Mouse (Mus musculus) natural killer cell, adult 2 months (primary cell): ENCODE data around the gene Trpt1.

Source experiments
- DNase-seq, 2 experiments: peaks; one replicate each; pipeline ENCODE4 v3.0.0; 2022; ENCODE audit warnings: low spot score in 2 of 2

Gene Trpt1

DNA sequence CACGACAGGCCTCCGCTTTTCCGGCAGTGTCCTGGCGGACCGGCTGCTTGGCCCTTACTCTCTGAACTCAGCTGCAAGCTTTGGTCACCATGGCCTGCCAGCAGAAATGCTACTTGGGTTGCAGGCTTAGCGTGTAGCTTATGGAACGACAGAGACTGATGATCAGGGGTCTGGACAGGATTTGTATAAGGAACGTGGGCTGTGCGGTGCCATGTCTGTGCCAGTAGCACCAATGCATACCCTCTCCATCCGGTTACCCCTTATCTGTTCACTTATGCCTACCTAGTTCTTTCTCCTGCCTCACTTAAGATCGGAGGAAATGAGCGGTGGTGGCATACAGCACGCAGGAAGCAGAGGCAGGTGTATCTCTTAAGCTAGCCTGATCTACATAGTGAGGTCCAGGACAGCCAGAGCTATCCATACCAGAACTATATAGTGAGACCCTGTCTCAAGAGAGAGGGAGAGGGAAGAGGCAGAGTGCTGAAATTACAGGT lies 44.8 kb downstream of the Trpt1 start:
- DNase-seq, result peak in 1 of 2 experiments; percentile 31

DNA sequence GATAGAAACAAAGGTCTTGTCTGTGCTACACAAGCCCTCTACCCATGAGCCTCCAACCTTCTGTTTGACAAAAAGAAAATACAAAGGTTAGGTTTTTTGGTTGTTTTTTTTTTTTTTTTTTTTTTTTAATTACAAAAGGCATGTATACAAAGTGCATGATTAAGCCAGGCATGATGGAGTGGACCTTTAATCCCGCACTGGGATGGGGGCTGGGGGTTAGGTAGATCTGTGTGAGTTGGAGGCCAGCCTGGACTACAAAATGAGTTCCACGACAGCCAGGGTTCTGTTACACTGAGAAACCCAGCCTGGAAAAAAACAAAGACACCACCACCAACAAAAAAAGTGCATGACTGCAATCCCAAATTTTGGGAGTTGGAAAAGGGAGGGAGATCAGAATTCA lies 45.2 kb downstream of the Trpt1 start:
- no peak for DNase-seq

DNA sequence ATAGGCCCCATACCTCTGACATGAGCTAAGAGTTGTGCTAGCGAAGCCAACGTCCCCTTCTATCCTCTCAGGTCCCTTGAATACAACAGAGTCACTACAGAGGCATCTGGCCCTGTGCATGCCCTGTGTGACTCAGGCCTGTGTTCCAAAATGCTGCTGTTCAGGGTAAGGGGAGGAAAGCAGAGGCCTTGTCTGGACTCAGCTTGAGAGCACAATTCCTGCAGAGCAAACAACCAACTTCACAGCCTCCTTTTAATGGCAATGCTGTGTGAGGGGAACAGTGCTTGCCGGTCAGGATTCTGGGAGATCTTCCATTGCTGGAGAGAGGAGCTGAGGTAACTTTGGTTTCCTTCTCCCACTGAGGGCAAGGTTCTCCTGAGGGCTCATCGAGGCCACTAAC lies 48.3 kb downstream of the Trpt1 start:
- DNase-seq, result no peak

DNA sequence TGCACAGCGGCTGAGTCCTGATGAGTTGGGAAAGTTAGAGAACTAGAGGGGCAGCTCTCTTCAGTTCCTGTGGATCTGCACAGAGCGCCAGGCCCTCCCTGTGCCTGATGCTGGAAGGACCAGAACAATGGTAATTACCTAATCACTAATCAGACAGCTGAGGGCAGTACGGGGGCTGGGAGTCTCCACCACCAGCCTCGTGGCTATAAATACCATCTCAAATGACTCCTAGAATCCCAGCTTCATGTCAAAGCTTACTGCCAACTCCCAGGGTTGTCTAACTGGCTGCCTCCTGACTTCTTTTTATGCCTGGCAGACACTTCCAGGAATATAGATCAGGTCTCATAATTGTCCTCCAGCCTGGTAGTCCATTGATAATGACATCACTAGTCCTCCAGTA lies 48.8 kb downstream of the Trpt1 start:
- DNase-seq, result no peak
